Mouse (Mus musculus) cerebellum, postnatal 25 days (tissue): ENCODE measurements around the gene Nxn.

Experiments used
- DNase-seq, 2 experiments: peaks; one replicate each; pipeline ENCODE4 v3.0.0; 2021; ENCODE audit warnings: mixed read lengths in 2 of 2

Nxn gene

DNA sequence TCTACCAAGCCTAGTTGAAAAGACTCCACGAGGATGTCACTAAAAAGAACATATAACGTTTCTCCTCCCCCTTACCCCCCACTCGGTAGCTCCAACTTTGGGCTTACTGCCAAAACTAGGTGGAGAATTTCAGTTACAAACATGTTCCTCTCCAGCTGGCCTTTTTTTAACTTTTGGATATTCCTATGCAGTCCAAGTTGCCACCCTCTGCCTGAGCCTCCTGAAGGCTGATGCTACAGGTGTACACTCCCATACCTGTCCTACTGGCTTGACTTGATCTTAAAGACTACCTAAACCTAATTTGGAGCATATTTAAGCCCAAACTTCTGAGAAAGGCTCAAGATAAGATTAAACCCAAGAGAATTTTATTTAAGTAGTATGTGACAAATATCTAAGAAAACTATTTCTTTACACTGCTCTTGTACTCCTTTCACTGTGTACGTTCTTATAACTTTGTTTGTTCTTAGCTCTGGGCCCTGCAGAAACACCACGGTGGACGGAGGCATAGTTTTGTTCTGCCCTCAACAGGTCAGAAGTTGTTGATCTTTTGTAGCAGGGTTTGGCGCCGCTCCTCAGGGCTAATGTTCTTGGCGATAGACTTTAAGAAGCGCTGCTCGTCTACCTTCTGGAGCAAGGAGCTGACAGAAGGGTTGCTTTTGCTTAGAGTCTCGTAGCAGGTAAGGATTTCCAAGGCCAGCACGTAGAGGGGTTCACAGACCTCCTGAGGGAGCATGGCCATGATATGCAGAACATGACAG is 188.5 kb downstream of the Nxn start:
- DNase-seq, result no peak
